Mouse (Mus musculus): ENCODE measurements around the gene Taf6l. TPM values are rescaled to one million over a fixed set of nuclear protein-coding genes. Genes with fewer than 3 reads are reported as not detected.

Taf6l gene
- total RNA-seq (2023), result 9.8 TPM

DNA sequence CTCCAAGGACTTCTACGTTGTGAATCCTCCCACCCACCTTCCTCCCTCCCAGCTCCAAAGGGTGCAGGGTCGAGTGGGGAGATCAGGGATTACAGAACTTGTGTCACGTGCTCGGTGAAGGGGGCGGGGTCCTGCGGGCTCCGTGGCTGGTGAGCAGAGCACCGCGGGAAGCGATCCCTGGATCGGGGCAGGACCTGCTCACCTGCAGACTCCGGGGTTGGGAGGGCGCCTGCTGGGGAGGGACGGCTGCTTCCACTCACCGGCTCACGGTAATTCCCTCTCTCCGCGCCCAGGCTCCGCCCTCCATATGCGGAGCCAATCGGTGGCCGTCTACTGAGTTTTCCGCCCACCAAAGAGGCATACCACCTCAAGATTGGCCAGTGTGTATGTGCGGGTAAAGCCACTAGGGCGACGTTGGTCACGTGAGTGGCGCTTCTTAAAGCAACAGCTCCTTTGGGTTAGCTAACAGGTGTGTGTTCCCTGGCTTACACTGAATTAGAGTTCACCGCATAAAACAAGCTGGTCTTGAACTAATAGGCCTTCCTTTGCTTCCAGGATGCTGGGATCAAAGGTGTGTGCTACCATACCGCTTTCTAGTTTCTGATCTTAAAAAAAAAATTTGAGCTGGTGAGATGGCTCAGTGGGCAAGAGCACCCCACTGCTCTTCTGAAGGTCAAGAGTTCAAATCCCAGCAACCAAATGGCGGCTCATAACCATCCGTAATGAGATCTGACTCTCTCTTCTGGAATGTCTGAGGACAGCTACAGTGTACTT lies at the start of gene Taf6l:
Gene Taf6l, minus strand, starts transcription at position 410 of the 774 bp plus-strand sequence.

DNA sequence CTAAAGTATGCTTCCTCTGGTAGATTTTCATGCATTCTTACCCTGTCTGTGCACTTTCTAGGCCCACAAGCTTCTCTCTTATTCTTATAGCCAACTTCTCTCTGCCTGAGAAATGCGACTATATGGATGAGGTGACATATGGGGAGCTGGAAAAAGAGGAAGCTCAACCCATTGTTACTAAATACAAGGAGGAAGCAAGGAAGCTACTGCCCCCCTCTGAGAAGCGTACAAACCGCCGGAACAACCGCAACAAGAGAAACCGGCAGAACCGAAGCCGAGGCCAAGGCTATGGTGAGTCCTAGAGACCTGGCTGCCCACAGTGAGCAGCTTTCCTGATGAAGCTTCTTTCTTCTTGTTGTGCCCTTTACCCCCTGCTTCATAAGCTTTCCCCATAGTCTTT lies 43.4 kb upstream of the Taf6l start, which contains the start of gene AC129217.1:
Gene AC129217.1, plus strand, starts transcription at position 114 of the 400 bp plus-strand sequence.

DNA sequence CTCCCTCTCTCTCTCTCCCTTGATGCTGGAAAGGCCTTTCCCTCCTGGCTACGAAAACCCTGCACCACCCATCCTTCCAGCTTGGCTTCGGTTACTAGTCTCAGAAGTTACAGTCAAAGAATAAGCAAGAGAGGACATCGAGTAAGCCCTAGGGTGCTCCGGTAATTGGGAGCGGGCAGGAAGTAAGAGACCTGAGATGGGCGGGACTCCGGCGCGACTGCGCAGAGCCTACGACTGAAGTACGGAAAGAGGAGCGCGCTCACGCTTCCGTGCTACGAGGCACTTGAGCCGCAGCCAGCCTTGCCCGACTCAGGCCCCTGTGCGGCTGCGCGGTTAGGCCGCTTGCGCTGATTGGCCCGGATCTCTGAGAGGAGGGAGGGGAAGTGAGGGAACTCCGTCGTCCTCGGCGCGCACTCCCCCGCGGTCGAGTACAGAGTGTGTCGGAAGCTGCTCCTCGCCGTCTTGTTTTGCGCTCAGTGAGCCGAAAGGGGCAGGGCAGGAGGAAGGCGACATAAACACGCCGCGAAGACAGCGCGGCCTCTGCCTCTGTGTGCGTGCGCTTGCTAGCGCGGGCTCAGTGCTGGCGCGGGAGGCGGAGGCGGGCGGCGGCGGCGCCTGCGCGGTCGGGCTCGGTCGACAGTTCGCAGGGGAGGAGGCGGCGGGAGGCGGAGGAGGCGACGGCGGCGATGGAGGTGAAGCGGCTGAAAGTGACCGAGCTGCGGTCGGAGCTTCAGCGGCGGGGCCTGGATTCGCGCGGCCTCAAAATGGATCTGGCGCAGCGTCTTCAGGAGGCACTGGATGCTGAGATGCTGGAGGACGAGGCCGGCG lies 33.6 kb upstream of the Taf6l start, which contains the start of gene Hnrnpul2:
Gene Hnrnpul2, plus strand, starts transcription at position 415 of the 828 bp plus-strand sequence.

DNA sequence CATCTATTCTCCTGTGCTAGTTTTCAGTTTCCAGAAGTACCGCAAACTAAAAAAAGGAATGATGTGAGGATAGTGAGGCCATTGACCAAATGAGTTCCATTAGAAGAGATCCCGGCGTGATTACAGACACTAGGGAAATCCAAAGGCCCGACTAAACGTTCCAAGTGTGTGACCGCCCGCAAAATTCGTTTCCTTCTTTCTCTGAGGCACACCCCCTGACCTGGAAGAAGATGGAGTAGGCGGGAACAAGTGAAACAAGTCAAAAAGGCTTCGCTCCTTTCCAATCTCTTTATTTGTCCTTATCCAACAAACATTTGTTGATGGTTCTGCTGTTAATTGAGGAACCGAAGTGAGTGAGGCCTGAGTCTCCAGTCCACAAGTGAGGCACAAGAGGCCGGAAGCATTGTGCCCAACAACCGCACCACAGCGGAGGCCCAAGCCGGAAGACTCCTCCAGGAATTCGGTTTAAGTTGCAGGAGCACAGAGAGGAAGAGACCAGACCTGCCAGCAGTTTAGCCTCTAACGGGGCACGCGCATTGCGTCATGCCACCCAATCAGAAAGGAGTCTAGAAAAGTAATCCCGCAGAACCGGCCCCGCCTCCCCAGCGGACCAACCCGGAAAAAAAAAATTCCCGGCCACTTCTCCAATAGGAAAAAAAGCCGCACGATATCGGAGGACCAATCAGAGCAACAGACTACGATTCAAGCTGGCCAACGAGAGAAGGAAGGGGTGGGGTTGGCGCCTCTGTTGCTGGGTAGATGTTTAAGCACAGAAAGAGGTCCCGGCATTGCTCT lies 32.8 kb upstream of the Taf6l start, which contains the start of gene Ttc9c:
Gene Ttc9c, minus strand, starts transcription at position 533 of the 795 bp plus-strand sequence.

DNA sequence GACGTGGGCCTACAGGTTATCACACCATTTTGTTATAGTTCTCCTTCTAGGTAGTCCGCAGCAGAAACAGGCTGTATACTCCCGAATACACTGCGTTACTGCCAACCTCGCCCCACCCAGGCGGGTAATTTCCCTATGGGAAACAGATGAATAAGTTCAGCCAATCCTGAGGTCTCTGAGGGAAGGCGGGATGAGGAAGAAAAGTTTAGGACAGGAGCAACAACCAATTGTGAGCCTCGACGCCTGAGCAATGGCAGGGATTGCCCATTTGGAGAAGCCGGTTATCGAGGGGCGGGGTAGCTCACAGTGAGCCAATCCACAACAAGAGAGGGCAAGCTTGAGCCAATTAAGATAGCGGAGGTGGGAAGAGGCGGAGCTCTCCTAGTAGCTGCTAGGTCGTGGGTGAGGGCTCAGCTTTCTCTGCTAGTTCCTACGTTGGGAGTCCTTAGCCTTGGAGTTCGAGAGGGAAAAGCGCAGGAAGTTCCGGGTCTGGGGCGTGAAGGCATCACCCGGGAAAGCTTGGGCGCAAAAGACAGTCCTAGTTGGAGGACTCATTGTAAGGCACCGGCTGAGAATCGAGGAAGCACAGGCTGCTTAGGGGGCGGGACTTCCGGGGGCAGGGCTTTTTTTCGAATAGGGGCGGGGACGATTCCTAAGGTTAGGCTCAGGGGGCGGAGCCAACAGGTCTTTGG lies 16.1 kb upstream of the Taf6l start, which contains the start of gene Zbtb3:
Gene Zbtb3, plus strand, starts transcription at position 426 of the 692 bp plus-strand sequence.

DNA sequence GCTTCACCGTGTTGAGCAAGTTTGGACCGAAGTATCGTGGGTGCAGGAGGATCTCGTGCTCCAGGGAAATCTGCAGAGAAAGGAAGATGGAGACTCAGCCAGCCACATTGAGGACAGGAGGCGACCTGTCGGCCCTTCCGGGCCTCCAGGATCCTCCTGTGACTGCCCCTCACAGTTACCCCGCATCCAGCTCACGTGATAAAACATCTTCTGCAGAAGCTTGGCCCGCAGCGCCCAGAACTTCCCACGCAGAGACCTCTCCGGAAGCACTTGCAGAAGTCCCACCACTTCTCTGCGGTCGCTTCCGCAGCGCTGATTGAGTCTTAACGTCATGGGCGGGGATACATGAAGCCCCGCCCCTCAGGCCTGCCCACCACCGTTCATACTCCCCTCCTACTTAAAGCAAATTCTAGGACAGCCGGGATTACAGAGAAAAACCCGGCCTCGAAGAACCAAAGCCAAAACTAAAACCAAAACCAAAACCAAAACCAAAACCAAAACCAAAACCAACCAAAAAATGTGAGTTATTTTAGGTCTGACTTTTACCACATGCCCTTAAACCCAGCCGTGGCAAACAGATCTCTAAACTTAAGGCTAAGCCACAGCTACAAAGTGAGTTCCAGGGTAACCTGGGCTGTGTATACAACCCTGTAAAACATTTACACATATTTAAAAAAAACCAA lies 12.2 kb upstream of the Taf6l start, which contains the start of gene Polr2g:
Gene Polr2g, minus strand, starts transcription at position 314 of the 683 bp plus-strand sequence.

DNA sequence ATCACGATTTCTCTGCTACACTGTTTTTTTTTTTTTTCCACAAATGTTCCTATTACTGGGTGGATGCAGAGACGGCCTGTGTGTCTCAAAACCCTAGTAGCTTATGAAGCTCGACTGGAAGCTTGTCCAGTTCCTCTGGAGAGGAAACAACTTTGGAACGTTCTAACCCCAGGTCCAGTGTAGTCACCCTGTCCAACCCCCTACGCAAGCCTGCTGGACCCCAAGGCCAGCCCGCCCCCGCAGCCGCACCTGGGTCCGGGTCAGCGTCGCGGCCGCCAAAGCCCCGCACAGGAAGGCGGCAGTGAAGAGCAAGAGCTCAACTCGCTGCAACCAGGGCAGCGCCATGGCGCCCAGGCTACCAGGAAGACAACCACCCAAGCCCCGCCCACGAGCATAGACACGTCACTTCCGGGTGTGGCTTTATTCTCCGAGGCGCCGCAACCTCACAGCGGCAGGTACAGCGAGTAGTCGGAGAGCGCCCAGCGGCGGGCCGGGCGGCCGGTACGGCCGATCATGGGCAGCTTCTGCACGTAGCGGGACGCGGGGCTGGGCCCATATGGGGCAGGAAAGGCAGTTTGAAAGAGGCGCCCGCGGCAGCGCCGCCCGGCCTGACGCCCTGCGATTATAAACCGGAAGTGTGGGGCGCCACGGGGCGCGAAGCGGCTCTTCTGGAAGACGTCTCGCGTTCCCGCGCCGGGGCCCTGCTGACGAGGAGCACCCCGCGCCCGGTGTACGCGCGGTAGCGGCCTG lies 12.0 kb downstream of the Taf6l start, which contains the start of gene Tmem179b:
Gene Tmem179b, minus strand, starts transcription at position 382 of the 750 bp plus-strand sequence.

DNA sequence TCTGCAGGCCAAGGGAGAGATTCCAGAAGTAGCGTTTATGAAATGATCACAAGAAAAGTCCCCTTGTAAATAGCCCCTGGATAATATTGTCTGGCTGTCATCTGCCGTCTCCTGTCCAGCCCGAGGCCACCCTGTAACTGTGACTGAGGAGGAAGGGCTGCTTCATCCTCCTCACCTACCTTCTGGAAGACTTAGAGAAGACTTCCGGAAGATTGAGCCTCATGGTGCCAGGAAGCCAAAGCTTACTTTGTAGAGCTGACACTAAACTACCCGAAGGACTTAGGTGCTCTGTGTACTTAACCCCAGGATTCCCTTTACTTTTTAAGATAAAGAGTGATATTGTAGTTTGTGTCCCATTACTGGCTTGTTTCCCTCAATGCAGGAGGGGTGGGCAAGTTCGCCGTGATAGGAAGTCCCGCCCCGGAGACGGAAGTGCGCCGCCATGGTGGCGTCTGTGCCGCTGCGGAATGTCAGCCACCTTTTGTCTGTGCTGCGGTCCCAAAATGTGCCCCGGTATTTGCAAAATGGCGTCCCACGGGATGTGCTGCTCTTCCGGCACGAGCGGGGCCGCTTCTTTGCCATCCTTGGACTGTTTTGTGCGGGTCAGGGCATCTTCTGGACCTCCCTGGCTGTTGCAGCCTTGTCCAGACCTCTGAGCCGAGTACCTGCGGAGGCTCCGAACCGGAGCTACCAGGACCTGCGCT lies 15.5 kb downstream of the Taf6l start, which contains the start of gene Tmem223:
Gene Tmem223, plus strand, starts transcription at position 430 of the 704 bp plus-strand sequence.

DNA sequence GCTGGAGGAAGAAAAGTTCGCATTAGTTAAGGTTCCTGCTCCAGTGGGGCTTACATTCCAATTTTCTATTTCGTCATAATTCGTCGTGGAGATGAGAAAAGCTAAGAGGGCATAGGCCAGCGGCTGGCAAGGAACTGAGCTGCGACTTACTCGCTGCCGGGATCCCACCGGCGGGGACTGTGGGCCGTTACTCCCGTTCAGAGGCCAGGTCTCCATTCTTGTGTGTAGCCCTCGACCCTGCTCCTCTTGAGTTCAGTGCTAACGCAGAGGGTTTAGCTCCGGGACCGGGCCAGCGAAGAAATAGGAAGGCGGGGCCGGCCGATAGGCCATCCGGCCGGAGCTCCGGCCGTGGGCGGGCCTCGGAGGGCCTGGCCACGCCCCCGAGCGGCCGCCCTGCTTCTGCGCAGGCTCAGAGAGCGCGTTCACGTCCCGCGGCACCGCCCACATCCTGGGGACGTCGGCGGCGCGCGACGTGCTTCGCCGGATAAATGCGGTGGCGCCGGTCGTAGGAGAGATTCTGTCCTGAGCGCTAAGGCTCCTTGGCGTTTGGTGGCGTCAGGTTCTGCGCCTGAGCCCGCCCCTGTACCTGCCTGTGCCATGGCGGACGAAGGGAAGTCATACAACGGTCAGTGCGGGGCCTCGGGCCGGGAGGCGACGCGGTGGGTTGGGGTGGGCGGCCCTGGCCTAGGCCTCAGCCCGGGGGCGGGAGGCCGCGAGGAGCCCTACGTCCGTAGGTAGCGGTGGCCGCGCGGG lies 29.4 kb downstream of the Taf6l start, which contains the start of gene Nxf1:
Gene Nxf1, plus strand, starts transcription at position 439 of the 753 bp plus-strand sequence.

DNA sequence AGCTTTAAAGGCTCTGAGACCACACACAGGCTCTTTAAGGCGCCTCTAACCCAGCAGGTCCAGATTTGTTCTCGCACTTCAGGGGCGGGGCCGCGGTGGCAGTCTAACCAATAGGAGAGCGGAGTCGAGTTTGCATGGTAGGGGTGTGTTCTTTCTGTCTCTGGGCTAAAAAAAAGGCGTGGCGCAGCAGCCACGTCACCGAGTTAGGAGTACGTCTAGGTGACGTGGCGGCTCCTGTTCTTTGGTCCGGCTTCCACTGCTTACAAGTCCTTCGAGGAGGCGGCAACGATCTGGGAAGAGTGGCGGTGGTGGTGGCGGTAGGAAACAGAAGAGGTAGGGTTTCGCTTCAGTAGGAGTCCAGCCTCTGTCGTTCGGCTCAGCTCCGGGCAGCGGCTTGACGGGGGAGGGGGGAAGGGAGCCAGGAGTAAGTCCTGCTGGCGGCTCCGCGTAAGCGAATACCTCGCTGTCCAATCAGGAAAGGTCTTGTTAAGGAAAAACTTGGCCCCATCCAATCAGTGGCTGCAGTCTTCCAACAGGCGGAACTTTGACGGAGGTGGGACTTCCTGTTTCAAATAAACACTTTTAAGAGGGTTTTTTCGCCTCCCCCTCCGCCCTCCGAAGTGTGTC lies 44.9 kb downstream of the Taf6l start, which contains the start of gene Stx5a:
Gene Stx5a, plus strand, starts transcription at position 171 of the 627 bp plus-strand sequence.

DNA sequence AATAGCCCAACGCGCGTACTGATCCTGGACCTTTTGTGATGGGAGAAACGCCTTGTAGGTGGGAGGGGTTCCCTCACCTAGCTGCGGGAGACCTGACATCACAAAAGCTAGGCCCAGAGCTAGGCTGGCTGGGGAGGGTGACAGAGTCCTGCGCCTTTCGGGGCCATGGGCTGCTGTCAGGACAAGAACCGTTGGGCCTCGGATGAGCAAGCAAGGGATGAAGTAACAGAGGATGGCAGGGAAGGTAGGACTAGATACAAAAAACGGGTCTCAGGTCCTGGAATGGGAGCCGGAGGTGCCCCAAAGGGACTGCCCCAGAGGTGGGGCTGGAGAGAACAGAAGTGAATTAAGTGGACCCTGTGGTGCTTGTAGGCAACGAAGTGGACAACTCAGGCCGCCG lies 45.6 kb downstream of the Taf6l start, which contains the start of gene 1700092M07Rik:
Gene 1700092M07Rik, plus strand, starts transcription at position 116 of the 400 bp plus-strand sequence.

DNA sequence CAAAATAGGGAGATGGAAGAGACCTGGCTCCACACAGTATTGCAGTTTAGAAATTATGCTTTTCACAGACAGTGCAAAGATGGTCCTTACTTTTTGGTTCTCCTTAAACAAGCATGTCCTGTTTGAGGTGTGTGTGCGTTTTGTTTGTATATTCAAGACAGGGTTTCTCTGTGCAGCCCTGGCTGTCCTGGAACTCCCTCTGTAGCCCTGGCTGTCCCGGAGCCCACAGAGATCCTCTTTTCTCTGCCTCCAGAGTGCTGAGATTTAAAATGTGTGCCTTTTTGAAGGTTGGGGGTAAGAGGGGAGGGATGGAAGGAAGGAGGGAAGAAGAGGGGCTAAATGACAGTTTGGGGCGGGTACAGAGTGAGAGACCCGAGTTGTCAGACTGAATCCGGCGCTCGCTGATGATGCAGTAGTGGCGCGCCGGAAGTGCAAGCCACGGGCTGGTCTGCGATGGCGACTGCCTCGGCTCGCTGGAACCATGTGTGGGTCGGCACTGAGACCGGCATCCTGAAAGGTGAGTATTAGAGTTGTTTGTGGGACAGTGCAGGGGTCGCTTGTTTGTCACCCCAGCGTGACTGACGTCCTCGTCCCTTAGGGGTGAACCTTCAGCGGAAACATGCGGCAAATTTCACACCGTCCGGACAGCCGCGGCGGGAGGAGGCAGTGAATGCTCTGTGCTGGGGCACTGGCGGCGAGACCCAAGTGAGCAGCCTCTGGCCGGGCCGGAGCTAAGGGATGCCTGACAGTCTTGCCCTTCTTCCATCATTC lies 50.6 kb downstream of the Taf6l start, which contains the start of gene Wdr74:
Gene Wdr74, plus strand, starts transcription at position 439 of the 771 bp plus-strand sequence.

Other genes starting within 250 kb of the Taf6l start
- not detected for gene Slc22a8, start 195.2 kb downstream of the Taf6l start, total RNA-seq (2023)
- gene Slc22a6, start 168.4 kb downstream of the Taf6l start, total RNA-seq (2023), result not detected
- not detected for gene Chrm1, start 122.6 kb downstream of the Taf6l start, total RNA-seq (2023)
- 200 TPM for gene Slc3a2, start 63.0 kb downstream of the Taf6l start, total RNA-seq (2023)
- gene Wdr74, start 50.6 kb downstream of the Taf6l start, total RNA-seq (2023), result 89.2 TPM
- gene 1700092M07Rik, start 45.7 kb downstream of the Taf6l start, total RNA-seq (2023), result 2.3 TPM
- 265 TPM for gene Stx5a, start 45.0 kb downstream of the Taf6l start, total RNA-seq (2023)
- gene Nxf1, start 29.3 kb downstream of the Taf6l start, total RNA-seq (2023), result 559 TPM
- gene Tmem223, start 15.4 kb downstream of the Taf6l start, total RNA-seq (2023), result 30.8 TPM
- gene Tmem179b, start 11.9 kb downstream of the Taf6l start, total RNA-seq (2023), result 61.1 TPM
- gene Polr2g, start 12.2 kb upstream of the Taf6l start, total RNA-seq (2023), result 50.4 TPM
- gene Zbtb3, start 16.1 kb upstream of the Taf6l start, total RNA-seq (2023), result 0.26 TPM
- gene Ttc9c, start 32.9 kb upstream of the Taf6l start, total RNA-seq (2023), result 21.2 TPM
- gene Hnrnpul2, start 33.6 kb upstream of the Taf6l start, total RNA-seq (2023), result 101 TPM
- 16.0 TPM for gene AC129217.1, start 43.4 kb upstream of the Taf6l start, total RNA-seq (2023)
- gene Bscl2, start 51.0 kb upstream of the Taf6l start, total RNA-seq (2023), result 37.6 TPM
- gene Gng3, start 52.8 kb upstream of the Taf6l start, total RNA-seq (2023), result not detected
- 0.91 TPM for gene Lrrn4cl, start 64.4 kb upstream of the Taf6l start, total RNA-seq (2023)
- gene Ubxn1, start 85.1 kb upstream of the Taf6l start, total RNA-seq (2023), result 116 TPM
- 36.2 TPM for gene Uqcc3, start 94.5 kb upstream of the Taf6l start, total RNA-seq (2023)
- gene Lbhd1, start 97.3 kb upstream of the Taf6l start, total RNA-seq (2023), result 9.4 TPM
- gene Gm49403, start 97.5 kb upstream of the Taf6l start, total RNA-seq (2023), result not detected
- 25.8 TPM for gene 1810009A15Rik, start 102.4 kb upstream of the Taf6l start, total RNA-seq (2023)
- 3.8 TPM for gene Gm49416, start 102.5 kb upstream of the Taf6l start, total RNA-seq (2023)
- gene Ints5, start 106.6 kb upstream of the Taf6l start, total RNA-seq (2023), result 18.6 TPM
- gene Ganab, start 111.7 kb upstream of the Taf6l start, total RNA-seq (2023), result 134 TPM
- 41.9 TPM for gene B3gat3, start 134.0 kb upstream of the Taf6l start, total RNA-seq (2023)
- 3.0 TPM for gene Rom1, start 142.9 kb upstream of the Taf6l start, total RNA-seq (2023)
- 70.7 TPM for gene Eml3, start 143.1 kb upstream of the Taf6l start, total RNA-seq (2023)
- 172 TPM for gene Mta2, start 155.5 kb upstream of the Taf6l start, total RNA-seq (2023)
- gene Tut1, start 167.4 kb upstream of the Taf6l start, total RNA-seq (2023), result 39.7 TPM
- 533 TPM for gene Eef1g, start 180.6 kb upstream of the Taf6l start, total RNA-seq (2023)
- gene Ahnak, start 202.9 kb upstream of the Taf6l start, total RNA-seq (2023), result 74.3 TPM

Data from CD4-positive naive resting alpha-beta T cell, adult 76 days (primary cell).